Mouse (Mus musculus): Measurements from ENCODE around the gene Sstr3. TPM values are rescaled to one million over a fixed set of nuclear protein-coding genes. Genes with fewer than 3 reads are reported as not detected.

Sstr3 gene
- polyA plus RNA-seq, 1 experiment from 2014 or later: 0.10 TPM

DNA sequence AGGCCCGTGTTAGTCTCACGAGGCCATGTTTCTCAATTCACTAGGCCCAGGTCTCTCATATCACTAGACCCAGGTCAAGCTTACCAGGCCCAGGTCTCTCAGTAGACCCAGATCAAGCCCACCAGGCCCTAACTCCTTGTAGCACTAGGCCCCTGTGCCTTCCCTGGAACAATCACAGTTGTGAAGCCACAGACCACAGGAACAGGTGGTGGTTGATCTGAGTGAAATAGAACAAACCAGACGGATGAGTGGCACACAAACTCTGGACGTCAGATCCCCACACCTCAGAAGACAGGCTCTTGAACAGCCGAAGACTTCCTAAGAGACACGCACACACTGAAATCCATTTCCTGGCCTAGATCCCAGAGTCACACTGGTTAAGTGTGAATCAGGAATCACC is 33.7 kb downstream of the Sstr3 start:
- TF ChIP-seq CTCF (IDR thresholded peaks at IDR 0.05; ENCODE audit: low read depth): no peak
- H3K4me3 ChIP-seq (ENCODE audit: low read depth, low read length): no peak overlapping the region
- no peak overlapping the region for H3K27ac ChIP-seq (ENCODE audit: low read depth, low read length)
- no peaks in the 10 kb centered on the region for H3K27me3 ChIP-seq (replicated peaks; ENCODE audit: control insufficient read depth, insufficient read depth, low read length)
- no peak for ATAC-seq
- no peaks in the 10 kb centered on the region for H3K36me3 ChIP-seq (ENCODE audit: control insufficient read depth, insufficient read depth)
- H3K4me2 ChIP-seq (replicated peaks; ENCODE audit: low read depth): no peak overlapping the region
- no peaks in the 10 kb centered on the region for H3K4me1 ChIP-seq (replicated peaks; ENCODE audit: control insufficient read depth, insufficient read depth, low read length)
- H3K9ac ChIP-seq (ENCODE audit: low read depth, low read length): no peak overlapping the region
- no peaks in the 10 kb centered on the region for H3K9me3 ChIP-seq (ENCODE audit: control insufficient read depth)
- WGBS: 84% methylated on average over 6 of the region's 6 CpGs

DNA sequence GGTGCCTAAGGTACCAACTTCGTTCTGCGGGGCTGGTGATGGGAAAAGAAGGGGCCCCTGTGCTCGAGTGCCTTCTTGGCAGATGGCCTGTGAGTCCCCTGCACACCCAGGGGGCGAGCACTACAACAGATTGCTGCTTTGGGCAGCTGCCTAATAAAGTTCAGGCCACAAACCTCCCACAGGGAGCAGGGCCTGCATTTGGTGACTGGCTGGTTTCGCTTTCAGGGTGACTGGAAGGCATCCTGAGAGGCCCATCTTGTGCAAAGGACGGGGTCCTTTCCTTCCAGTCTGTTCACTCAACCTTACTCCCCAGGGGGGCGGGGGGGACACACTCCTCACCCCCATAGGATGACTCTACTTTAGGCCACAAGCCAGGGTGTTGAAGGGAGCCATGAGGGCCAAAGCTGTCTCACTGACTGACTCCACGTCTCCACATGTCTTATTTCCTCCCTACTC is 34.3 kb downstream of the Sstr3 start:
- Histone ChIP-seq H3K4me2 (replicated peaks; ENCODE audit: low read depth) (no peak overlapping the region), H3K9me3 (ENCODE audit: control insufficient read depth) (no peaks in the 10 kb centered on the region), H3K27me3 (replicated peaks; ENCODE audit: control insufficient read depth, insufficient read depth, low read length) (no peaks in the 10 kb centered on the region), H3K9ac (ENCODE audit: low read depth, low read length) (no peak overlapping the region), H3K4me1 (replicated peaks; ENCODE audit: control insufficient read depth, insufficient read depth, low read length) (no peaks in the 10 kb centered on the region), H3K36me3 (ENCODE audit: control insufficient read depth, insufficient read depth) (no peaks in the 10 kb centered on the region), H3K27ac (ENCODE audit: low read depth, low read length) (no peak overlapping the region), H3K4me3 (ENCODE audit: low read depth, low read length) (no peak overlapping the region)
- ATAC-seq: no peak
- WGBS: 70% methylated on average over 8 of the region's 8 CpGs
- no peak for TF ChIP-seq CTCF (IDR thresholded peaks at IDR 0.05; ENCODE audit: low read depth)

DNA sequence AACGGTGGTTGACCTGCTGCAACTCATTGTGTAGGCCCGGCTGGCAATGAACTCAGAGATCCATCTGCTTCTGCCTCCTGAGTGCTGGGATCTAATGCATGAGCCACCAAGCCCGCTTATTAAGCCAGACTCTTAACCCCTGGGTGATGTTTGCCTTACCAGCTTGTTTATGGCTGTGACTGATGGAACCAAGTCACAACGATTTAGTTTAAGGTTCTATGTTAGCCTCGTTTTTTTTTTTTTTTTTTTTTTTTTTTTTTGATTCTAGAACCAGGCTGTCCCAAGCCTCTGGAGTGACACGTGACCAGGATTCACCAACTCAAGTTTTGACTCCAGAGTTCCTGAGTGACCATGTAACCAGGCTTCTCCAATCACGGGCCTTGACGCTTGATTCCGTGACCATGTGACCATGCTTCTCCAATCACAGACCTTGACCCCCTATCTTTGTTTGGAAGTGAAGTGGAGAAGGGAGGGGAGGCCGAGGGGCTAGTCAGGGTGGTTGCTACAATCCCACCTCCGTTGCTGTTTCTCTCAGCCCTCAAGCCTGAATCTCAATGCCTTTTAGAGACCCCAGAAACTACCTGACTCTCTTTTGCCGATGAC is 35.1 kb downstream of the Sstr3 start:
- 59% methylated on average over 12 of the region's 12 CpGs for WGBS
- Histone ChIP-seq H3K4me3 (ENCODE audit: low read depth, low read length) (no peak overlapping the region), H3K9me3 (ENCODE audit: control insufficient read depth) (no peaks in the 10 kb centered on the region; the same call in 1 of the 2 replicates), H3K9ac (ENCODE audit: low read depth, low read length) (no peak overlapping the region), H3K27me3 (replicated peaks; ENCODE audit: control insufficient read depth, insufficient read depth, low read length) (no peaks in the 10 kb centered on the region), H3K27ac (ENCODE audit: low read depth, low read length) (no peak overlapping the region), H3K36me3 (ENCODE audit: control insufficient read depth, insufficient read depth) (no peaks in the 10 kb centered on the region), H3K4me1 (replicated peaks; ENCODE audit: control insufficient read depth, insufficient read depth, low read length) (no peaks in the 10 kb centered on the region), H3K4me2 (replicated peaks; ENCODE audit: low read depth) (no peak overlapping the region)
- no peak for ATAC-seq
- TF ChIP-seq CTCF (IDR thresholded peaks at IDR 0.05; ENCODE audit: low read depth): no peak

DNA sequence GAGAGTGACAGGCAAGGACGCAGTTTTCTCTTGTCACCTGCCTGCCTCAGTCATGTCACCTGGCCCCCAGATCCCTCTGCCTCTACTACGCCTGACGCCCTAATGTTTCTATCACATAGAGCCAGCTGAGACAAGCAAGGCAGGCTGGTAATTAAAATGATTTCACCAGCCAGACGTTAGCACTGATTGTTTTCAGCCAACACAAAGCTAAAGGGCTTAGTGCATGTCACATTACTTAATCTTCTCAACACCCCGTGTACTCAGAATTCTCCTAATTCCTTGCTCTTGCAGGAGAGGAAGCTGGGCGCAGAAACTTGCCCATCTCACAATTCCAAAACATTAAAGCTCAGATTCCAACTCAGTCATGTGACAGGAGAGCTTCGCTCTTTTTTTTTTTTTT is 36.0 kb downstream of the Sstr3 start:
- Histone ChIP-seq H3K9me3 (ENCODE audit: control insufficient read depth) (no peaks in the 10 kb centered on the region; the same call in 1 of the 2 replicates), H3K27ac (ENCODE audit: low read depth, low read length) (no peak overlapping the region), H3K4me2 (replicated peaks; ENCODE audit: low read depth) (no peak overlapping the region), H3K9ac (ENCODE audit: low read depth, low read length) (no peak overlapping the region), H3K27me3 (replicated peaks; ENCODE audit: control insufficient read depth, insufficient read depth, low read length) (no peaks in the 10 kb centered on the region), H3K36me3 (ENCODE audit: control insufficient read depth, insufficient read depth) (no peaks in the 10 kb centered on the region), H3K4me1 (replicated peaks; ENCODE audit: control insufficient read depth, insufficient read depth, low read length) (no peaks in the 10 kb centered on the region), H3K4me3 (ENCODE audit: low read depth, low read length) (no peak overlapping the region)
- ATAC-seq: no peak
- 74% methylated on average over 7 of the region's 7 CpGs for WGBS
- TF ChIP-seq CTCF (IDR thresholded peaks at IDR 0.05; ENCODE audit: low read depth): no peak

DNA sequence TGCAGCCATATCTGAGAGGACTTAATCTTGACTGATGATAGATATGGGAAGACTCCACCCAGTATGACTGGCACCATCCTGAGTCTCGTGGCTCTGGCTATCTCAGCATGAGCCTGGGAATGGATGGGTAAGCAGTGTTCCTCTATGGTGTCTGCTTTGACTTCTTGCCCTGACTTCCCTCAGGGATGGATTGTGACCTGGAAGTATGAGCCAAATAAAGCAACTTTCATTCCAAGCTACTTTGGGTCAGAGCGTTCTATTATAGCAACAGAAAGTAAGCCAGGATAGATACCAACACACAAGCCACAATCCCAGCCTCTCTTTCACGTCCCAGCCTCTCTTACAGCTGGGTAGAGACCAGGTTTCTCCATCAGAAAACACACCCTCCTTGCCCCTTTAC is 38.9 kb downstream of the Sstr3 start:
- Histone ChIP-seq H3K9me3 (ENCODE audit: control insufficient read depth) (no peaks in the 10 kb centered on the region; the same call in 1 of the 2 replicates), H3K4me1 (replicated peaks; ENCODE audit: control insufficient read depth, insufficient read depth, low read length) (no peaks in the 10 kb centered on the region), H3K27ac (ENCODE audit: low read depth, low read length) (no peak overlapping the region), H3K27me3 (replicated peaks; ENCODE audit: control insufficient read depth, insufficient read depth, low read length) (no peaks in the 10 kb centered on the region), H3K9ac (ENCODE audit: low read depth, low read length) (no peak overlapping the region), H3K4me2 (replicated peaks; ENCODE audit: low read depth) (no peak overlapping the region), H3K4me3 (ENCODE audit: low read depth, low read length) (no peak overlapping the region), H3K36me3 (ENCODE audit: control insufficient read depth, insufficient read depth) (no peaks in the 10 kb centered on the region)
- WGBS: 78% methylated on average over 3 of the region's 3 CpGs
- TF ChIP-seq CTCF (IDR thresholded peaks at IDR 0.05; ENCODE audit: low read depth): no peak
- ATAC-seq: no peak

DNA sequence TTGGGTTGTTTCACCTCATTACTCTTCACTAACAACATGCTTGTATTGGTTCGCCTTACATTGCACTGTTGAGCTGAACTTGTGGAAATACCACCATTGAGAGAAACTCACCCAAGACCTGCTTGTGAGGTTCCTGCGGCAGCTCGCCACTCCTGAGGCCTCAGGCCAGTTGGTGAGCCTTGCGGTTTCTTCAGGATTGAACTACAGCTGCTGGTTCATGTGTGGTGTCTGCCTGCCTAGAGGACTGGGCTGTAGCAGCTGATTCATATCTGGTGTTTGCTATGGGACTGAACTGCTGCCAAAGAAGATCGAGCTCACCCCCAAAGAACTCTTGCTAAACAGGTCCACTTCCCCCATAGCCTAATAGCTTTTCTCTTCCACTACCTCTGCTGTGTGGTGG is 39.7 kb downstream of the Sstr3 start:
- H3K4me3 ChIP-seq (ENCODE audit: low read depth, low read length): no peak overlapping the region
- TF ChIP-seq CTCF (IDR thresholded peaks at IDR 0.05; ENCODE audit: low read depth): no peak
- 89% methylated on average over 5 of the region's 5 CpGs for WGBS
- H3K36me3 ChIP-seq (ENCODE audit: control insufficient read depth, insufficient read depth): no peaks in the 10 kb centered on the region
- no peaks in the 10 kb centered on the region; the same call in 1 of the 2 replicates for H3K9me3 ChIP-seq (ENCODE audit: control insufficient read depth)
- H3K9ac ChIP-seq (ENCODE audit: low read depth, low read length): no peak overlapping the region
- no peaks in the 10 kb centered on the region for H3K4me1 ChIP-seq (replicated peaks; ENCODE audit: control insufficient read depth, insufficient read depth, low read length)
- no peaks in the 10 kb centered on the region for H3K27me3 ChIP-seq (replicated peaks; ENCODE audit: control insufficient read depth, insufficient read depth, low read length)
- ATAC-seq: no peak
- no peak overlapping the region for H3K27ac ChIP-seq (ENCODE audit: low read depth, low read length)
- H3K4me2 ChIP-seq (replicated peaks; ENCODE audit: low read depth): no peak overlapping the region

Measured in intestine, postnatal 0 days (tissue).